Mouse (Mus musculus): ENCODE measurements around the gene Olfr509. TPM values are rescaled to one million over a fixed set of nuclear protein-coding genes. Genes with fewer than 3 reads are reported as not detected.
"Not testable (repeated sequence)": the region's sequence is repeated elsewhere in the genome, so short reads cannot be mapped to it uniquely, and the experiment has no call there.

The Olfr509 gene
- polyA plus RNA-seq (2015; fragmentation: Nextera tagmentation; extraction: Ambion mirVana), result not detected in 2 replicates

GRCm38 (mm10) chr7:108651806-108652205 lies at the start of gene Olfr509:
Gene Olfr509 (minus strand): TSS chr7:108651906.
- Histone ChIP-seq H3K9ac (no peak within 1 kb of the TSS), H3K9me3 (replicated peaks) (no peaks in the 10 kb centered on the region), H3K27me3 (no peaks in the 10 kb centered on the region), H3K36me3 (no peaks in the 10 kb centered on the region), H3K4me1 (replicated peaks) (no peaks in the 10 kb centered on the region), H3K4me2 (no peak within 1 kb of the TSS), H3K4me3 (replicated peaks) (no peak within 1 kb of the TSS), H3K27ac (no peak within 1 kb of the TSS)
- ATAC-seq (ENCODE audit: low read depth), result no peak
- no peak for DNase-seq

- DNase-seq (no peak), ATAC-seq (ENCODE audit: low read depth) (no peak)
- no peak overlapping the region for H3K4me3 ChIP-seq (replicated peaks)
- no peaks in the 10 kb centered on the region for H3K27me3 ChIP-seq
- H3K27ac ChIP-seq, result no peak overlapping the region
- H3K4me2 ChIP-seq, result no peak overlapping the region
- no peaks in the 10 kb centered on the region for H3K9me3 ChIP-seq (replicated peaks)
- 59% methylated on average over 4 of the region's 4 CpGs for WGBS (ENCODE audit: insufficient replicate concordance)
- no peaks in the 10 kb centered on the region for H3K36me3 ChIP-seq
- H3K4me1 ChIP-seq (replicated peaks), result no peaks in the 10 kb centered on the region
- no peak overlapping the region for H3K9ac ChIP-seq
Measured at GRCm38 (mm10) chr7:108678886-108679285, 27.2 kb upstream of the Olfr509 start.

- Histone ChIP-seq H3K4me1 (replicated peaks) (no peaks in the 10 kb centered on the region), H3K27ac (no peak overlapping the region), H3K9ac (no peak overlapping the region), H3K4me2 (no peak overlapping the region), H3K27me3 (no peaks in the 10 kb centered on the region), H3K36me3 (no peaks in the 10 kb centered on the region), H3K4me3 (replicated peaks) (no peak overlapping the region), H3K9me3 (replicated peaks) (no peaks in the 10 kb centered on the region)
- no peak for DNase-seq
- WGBS (ENCODE audit: insufficient replicate concordance), result 52% methylated on average over 1 of the region's 1 CpGs
- ATAC-seq (ENCODE audit: low read depth), result no peak
Measured at GRCm38 (mm10) chr7:108671058-108671457, 19.4 kb upstream of the Olfr509 start.

- H3K36me3 ChIP-seq, result no peaks in the 10 kb centered on the region
- H3K4me1 ChIP-seq (replicated peaks), result no peaks in the 10 kb centered on the region
- H3K4me3 ChIP-seq (replicated peaks), result no peak within 1 kb of the TSS
- H3K27ac ChIP-seq, result no peak within 1 kb of the TSS
- ATAC-seq (ENCODE audit: low read depth) (no peak), DNase-seq (no peak)
- no peaks in the 10 kb centered on the region for H3K27me3 ChIP-seq
- H3K9ac ChIP-seq, result no peak within 1 kb of the TSS
- WGBS (ENCODE audit: insufficient replicate concordance), result 60% methylated on average over 1 of the region's 1 CpGs
- no peak within 1 kb of the TSS for H3K4me2 ChIP-seq
- H3K9me3 ChIP-seq (replicated peaks), result no peaks in the 10 kb centered on the region
Measured at GRCm38 (mm10) chr7:108666118-108666517, 14.4 kb upstream of the Olfr509 start, which contains the start of gene Olfr510. Gene Olfr510 (plus strand): TSS chr7:108666418.

GRCm38 (mm10) chr7:108662419-108662818 lies 10.7 kb upstream of the Olfr509 start:
- DNase-seq (no peak), ATAC-seq (ENCODE audit: low read depth) (no peak)
- H3K27ac ChIP-seq, result no peak overlapping the region
- WGBS (ENCODE audit: insufficient replicate concordance), result 73% methylated on average over 3 of the region's 3 CpGs
- no peaks in the 10 kb centered on the region for H3K9me3 ChIP-seq (replicated peaks)
- H3K36me3 ChIP-seq, result no peaks in the 10 kb centered on the region
- no peaks in the 10 kb centered on the region for H3K4me1 ChIP-seq (replicated peaks)
- H3K9ac ChIP-seq, result no peak overlapping the region
- no peak overlapping the region for H3K4me3 ChIP-seq (replicated peaks)
- no peaks in the 10 kb centered on the region for H3K27me3 ChIP-seq
- H3K4me2 ChIP-seq, result no peak overlapping the region

GRCm38 (mm10) chr7:108629694-108630093 lies 22.0 kb downstream of the Olfr509 start, which contains the start of gene Olfr508:
Gene Olfr508 (plus strand): TSS chr7:108629994.
- H3K27me3 ChIP-seq, result no peaks in the 10 kb centered on the region
- no peaks in the 10 kb centered on the region for H3K9me3 ChIP-seq (replicated peaks)
- no peak for DNase-seq
- no peak within 1 kb of the TSS for H3K27ac ChIP-seq
- no peak for ATAC-seq (ENCODE audit: low read depth)
- H3K36me3 ChIP-seq, result no peaks in the 10 kb centered on the region
- no peak within 1 kb of the TSS for H3K4me2 ChIP-seq
- H3K9ac ChIP-seq, result no peak within 1 kb of the TSS
- no peak within 1 kb of the TSS for H3K4me3 ChIP-seq (replicated peaks)
- WGBS (ENCODE audit: insufficient replicate concordance), result 50% methylated on average over 3 of the region's 3 CpGs
- H3K4me1 ChIP-seq (replicated peaks), result no peaks in the 10 kb centered on the region

- no peak for DNase-seq
- Histone ChIP-seq H3K9ac (no peak within 1 kb of the TSS), H3K36me3 (no peaks in the 10 kb centered on the region), H3K4me1 (replicated peaks) (no peaks in the 10 kb centered on the region), H3K27me3 (no peaks in the 10 kb centered on the region), H3K4me2 (no peak within 1 kb of the TSS), H3K9me3 (replicated peaks) (no peaks in the 10 kb centered on the region), H3K27ac (no peak within 1 kb of the TSS), H3K4me3 (replicated peaks) (no peak within 1 kb of the TSS)
- WGBS (ENCODE audit: insufficient replicate concordance), result 47% methylated on average over 2 of the region's 2 CpGs
- ATAC-seq (ENCODE audit: low read depth), result no peak
Measured at GRCm38 (mm10) chr7:108621514-108621913, 30.2 kb downstream of the Olfr509 start, which contains the start of gene Olfr507. Gene Olfr507 (plus strand): TSS chr7:108621814.

- H3K9ac ChIP-seq; H3K4me1 ChIP-seq (replicated peaks); H3K9me3 ChIP-seq (replicated peaks); H3K36me3 ChIP-seq; H3K27me3 ChIP-seq; H3K4me3 ChIP-seq (replicated peaks); DNase-seq; ATAC-seq (ENCODE audit: low read depth); H3K4me2 ChIP-seq; H3K27ac ChIP-seq: not testable (repeated sequence)
- 52% methylated on average over 3 of the region's 3 CpGs for WGBS (ENCODE audit: insufficient replicate concordance)
Measured at GRCm38 (mm10) chr7:108616781-108617180, 34.9 kb downstream of the Olfr509 start.

- Histone ChIP-seq H3K9ac (no peak overlapping the region), H3K4me3 (replicated peaks) (no peak overlapping the region), H3K9me3 (replicated peaks) (no peaks in the 10 kb centered on the region), H3K27ac (no peak overlapping the region), H3K4me1 (replicated peaks) (no peaks in the 10 kb centered on the region), H3K4me2 (no peak overlapping the region), H3K27me3 (no peaks in the 10 kb centered on the region), H3K36me3 (no peaks in the 10 kb centered on the region)
- ATAC-seq (ENCODE audit: low read depth) (no peak), DNase-seq (no peak)
- 66% methylated on average over 2 of the region's 2 CpGs for WGBS (ENCODE audit: insufficient replicate concordance)
Measured at GRCm38 (mm10) chr7:108614110-108614509, 37.6 kb downstream of the Olfr509 start.

GRCm38 (mm10) chr7:108610487-108610886 lies 41.2 kb downstream of the Olfr509 start, which contains the start of gene Olfr506:
Gene Olfr506 (plus strand): TSS chr7:108610787.
- no peak for DNase-seq
- Histone ChIP-seq H3K36me3 (no peaks in the 10 kb centered on the region), H3K27me3 (no peaks in the 10 kb centered on the region)

GRCm38 (mm10) chr7:108601916-108602315 lies 49.8 kb downstream of the Olfr509 start:
- H3K4me2 ChIP-seq; H3K4me3 ChIP-seq (replicated peaks); DNase-seq; H3K36me3 ChIP-seq; H3K4me1 ChIP-seq (replicated peaks); H3K9me3 ChIP-seq (replicated peaks); H3K9ac ChIP-seq; H3K27ac ChIP-seq; ATAC-seq (ENCODE audit: low read depth); H3K27me3 ChIP-seq: not testable (repeated sequence)
- WGBS (ENCODE audit: insufficient replicate concordance), result 44% methylated on average over 3 of the region's 3 CpGs

More at GRCm38 (mm10) chr7:108610487-108610886, 41.2 kb downstream of the Olfr509 start, which contains the start of gene Olfr506:
- Histone ChIP-seq H3K9ac (no peak within 1 kb of the TSS), H3K4me1 (replicated peaks) (no peaks in the 10 kb centered on the region), H3K4me3 (replicated peaks) (no peak within 1 kb of the TSS), H3K4me2 (no peak within 1 kb of the TSS), H3K27ac (no peak within 1 kb of the TSS), H3K9me3 (replicated peaks) (no peaks in the 10 kb centered on the region)
- no peak for ATAC-seq (ENCODE audit: low read depth)
